Mouse (Mus musculus) thymus, adult 18-20 months (tissue): Measurements from ENCODE around the gene Wdfy1.

ENCODE experiments used
- DNase-seq, 2 experiments: peaks; one replicate each; pipeline ENCODE4 v3.0.0; 2022; ENCODE audit warnings: mixed read lengths in 2 of 2

Gene Wdfy1

DNA sequence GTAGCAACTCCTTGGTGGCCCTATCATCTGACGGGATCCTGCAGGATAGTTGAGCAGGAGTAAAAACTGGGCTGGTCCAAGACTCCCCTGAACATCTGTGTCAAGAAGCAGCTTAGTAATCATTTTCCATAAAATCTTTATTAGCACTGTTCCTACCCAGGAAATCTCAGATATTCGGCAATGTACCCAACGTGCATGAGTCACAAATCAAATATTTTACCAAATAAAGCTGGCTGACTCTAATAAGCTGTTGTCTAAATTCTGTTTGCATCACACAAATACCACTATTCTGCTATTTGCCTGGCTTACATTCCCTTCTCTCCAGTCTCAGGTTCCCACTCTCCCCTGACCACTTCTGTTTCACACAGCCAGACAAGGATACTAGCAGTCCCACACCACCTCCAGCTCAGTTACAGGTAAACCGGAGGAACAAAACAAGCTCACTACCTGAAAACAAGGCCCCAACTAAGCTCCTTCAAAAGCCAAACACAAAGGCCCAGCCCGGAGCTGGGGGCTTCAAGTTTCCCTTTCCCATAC lies 16.4 kb downstream of the Wdfy1 start:
- DNase-seq = no peak

DNA sequence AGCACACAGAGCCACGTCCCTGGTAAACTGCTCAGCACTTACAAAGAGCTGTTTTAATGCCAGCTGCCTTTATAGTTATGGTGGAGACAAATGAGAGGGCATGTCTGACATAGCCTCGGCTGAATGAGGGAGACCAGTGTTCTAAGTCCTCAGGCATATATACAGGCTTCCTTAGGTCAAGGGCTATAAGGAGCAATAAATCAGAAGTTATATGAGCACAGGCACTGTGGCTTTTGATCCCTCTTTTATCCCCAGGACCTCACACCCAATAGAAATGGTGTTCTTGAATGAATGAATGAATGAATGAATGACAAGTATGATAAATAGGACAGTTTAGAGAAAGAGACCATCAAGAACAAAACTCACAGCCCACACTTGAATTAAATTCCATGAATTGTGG lies 16.9 kb downstream of the Wdfy1 start:
- no peak for DNase-seq

DNA sequence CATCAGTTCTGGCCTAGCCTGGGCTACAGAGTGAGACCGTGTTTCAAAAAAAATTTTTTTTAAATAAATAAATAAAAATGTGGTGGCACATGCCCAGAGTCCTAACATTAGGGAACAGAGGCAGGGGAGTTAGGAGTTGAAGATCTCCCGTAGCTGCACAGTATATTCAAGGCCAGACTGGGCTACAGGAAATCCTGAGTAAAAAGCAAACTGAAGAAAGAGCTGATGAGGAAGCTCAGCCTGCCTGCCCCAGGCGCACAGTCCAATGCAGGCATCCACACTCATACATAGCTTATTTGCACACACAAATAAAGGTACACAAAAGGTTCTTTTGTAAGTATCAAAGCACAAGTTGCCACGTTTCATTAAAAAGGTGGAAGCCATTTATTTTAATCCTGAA lies 18.3 kb downstream of the Wdfy1 start:
- DNase-seq = no peak

DNA sequence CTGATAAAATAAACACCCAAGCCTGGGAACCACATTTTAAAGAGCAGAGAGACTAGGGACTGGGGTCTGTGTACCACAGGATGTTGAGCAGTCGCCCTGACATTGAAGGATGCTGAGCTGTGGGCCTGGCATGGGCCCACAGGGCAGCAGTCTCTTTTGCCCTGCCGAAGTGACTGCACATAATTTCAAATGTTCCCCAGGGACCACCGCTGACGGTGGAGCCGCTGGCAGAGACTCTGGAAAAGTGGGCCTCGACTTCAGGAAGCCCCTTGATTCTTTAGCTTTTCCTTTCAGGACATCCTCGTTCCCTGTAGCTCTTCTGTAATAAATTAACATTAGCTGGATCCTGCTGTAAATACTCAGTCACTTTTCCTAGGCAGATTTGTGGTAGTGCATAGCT lies 18.8 kb downstream of the Wdfy1 start:
- DNase-seq = no peak

DNA sequence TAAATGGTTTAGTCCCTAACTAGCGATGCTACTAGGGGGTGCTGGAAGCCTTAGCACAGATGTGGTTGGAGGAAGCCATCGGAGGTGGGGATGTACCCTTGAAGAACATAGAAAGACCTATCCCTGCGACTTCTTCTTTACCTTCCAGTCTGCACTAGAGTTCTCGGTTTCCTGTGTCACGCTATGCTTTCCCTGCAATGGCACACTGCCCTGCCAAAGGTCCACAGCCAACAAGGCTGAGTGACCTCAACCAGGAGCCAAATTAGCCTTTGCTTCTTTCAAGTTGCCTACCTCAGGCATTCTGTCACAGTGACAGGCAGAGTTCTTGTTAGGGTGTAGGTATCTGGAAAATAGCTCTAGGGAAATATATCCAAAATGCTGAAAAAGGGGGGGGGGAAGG lies 19.5 kb downstream of the Wdfy1 start:
- no peak for DNase-seq

DNA sequence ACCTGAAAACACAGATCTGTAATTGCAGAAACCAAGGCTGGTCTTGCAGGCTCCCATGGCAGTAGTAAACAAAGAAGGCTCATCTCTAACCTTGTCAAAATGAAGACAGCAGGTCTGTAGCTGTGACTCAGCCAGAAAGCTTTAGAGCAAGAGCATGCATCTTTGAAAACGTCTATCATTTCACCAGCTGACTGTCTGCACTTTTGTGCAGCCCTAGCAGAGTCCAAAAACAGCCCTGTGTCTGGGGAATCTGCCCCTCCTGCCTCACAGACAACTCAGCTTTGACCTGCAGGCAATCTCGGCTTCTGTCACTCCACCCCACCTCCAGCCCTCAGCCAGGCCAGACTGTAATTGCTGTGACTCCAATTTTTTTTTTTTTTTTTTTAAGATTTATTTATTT lies 20.6 kb downstream of the Wdfy1 start:
- no peak for DNase-seq

DNA sequence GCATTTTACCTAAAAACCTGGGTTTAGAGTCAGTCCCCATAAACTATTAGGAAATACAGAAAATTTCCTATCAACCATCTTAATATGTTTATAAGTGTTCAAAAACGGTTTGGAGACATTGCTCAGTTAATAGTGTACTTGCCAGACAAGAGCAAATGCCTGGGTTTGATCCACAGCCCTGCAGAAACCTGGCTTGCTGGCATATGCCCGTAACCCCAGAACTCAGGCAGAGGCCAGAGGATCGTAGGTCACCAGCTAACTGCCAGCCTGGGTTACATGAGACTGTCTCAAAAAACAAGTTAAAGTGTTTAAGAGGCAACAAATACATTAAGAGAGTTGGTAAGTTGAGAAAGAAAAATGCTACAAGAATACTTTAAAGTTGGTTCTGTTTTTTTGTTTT lies 21.0 kb downstream of the Wdfy1 start:
- no peak for DNase-seq

DNA sequence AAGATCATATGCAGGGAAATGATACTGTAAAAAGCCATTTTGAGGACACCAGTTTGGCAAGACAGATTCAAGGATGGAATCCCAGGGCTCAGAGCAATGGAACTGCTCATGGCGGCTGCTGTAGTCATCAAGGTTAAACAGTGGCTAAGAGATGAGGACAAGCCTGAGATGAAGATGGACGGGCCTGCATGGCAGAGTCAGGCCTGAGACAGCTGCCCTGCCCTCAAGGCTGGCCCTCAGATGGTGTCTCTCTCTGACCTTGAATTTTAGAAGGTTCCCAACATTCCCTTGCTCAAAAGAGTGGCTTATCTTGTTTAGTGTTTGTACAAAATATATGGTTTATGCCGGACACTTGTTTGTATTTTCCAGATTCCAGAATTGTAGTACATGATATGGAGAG lies 22.5 kb downstream of the Wdfy1 start:
- no peak for DNase-seq

DNA sequence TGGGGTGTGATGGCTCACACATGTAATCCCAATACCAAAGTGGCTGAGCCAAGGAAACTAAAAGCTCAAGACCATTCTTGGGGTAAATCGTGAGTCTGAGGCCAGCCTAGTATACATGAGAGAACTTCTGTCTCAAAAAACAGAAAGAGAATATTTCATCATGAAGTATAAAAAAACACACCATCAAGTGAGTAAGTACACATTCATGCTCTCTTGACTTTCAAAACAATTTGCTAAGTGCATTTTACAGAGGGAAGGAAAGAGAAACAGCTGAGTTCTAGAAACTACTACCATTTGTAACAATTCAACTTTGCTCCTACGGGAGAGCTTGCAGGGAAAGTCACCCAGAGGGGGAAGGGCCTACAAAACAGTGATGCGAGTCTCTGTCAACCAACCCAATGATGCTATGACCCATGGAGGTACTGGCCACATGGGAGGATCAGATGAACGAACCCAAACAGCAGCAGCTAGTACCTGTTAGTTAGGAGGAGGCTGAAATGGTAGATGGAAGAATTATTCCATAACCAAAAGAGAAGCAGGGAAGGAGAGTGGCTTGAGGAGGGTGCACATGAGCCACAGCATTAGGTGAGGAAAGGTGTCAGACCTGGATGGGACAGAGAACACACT lies 23.1 kb downstream of the Wdfy1 start:
- no peak for DNase-seq

DNA sequence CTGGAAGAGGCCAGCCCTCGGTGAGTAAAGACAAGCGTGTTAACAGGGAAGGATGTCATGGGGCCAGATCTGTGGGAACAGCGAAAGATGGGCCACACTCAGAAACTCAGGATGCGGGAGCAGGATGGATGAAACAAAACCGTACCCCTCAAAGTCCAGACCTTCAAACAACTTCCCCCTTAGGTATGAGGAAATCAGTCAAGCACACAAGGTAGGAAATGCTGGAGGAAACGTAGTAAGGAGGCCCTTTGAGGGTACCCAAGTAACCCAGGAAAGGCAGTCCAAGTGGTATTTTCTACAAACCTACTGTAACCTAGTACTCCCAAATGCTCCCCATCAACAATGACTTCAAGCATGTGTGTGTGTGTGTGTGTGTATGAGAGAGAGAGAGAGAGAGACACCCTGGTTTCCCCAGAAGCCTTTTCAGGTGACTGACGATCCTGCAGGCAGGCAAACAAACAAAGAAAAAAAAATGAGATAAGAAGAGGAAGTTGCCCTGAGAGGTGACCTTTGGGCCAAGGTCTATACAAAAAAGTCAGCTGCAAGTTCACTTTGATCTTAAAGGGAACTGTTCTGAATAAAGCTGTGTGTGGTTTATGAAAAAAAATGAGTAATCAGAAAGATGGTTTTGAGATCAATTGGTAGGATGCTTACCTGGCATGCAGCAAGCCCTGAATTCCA lies 23.8 kb downstream of the Wdfy1 start:
- DNase-seq = no peak

DNA sequence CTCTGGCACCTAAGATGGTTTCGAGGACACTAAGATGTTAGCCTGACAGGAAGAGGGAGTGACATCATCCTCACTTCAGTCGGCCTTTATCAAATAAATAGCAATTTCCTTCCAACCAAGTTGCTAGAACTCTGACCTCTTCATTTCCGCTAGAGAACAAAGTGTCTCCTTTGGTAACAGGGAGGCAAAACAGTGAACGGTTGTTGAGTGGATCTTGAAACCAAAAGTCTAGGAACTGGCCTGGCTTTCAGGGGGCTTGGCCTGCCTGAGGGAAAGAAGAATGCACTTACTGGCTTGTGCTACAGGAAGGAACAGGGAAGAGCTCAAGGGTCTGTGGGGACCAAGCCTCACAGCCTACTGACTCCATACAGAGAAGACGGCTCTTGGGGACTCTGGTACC lies 24.8 kb downstream of the Wdfy1 start:
- DNase-seq = no peak

DNA sequence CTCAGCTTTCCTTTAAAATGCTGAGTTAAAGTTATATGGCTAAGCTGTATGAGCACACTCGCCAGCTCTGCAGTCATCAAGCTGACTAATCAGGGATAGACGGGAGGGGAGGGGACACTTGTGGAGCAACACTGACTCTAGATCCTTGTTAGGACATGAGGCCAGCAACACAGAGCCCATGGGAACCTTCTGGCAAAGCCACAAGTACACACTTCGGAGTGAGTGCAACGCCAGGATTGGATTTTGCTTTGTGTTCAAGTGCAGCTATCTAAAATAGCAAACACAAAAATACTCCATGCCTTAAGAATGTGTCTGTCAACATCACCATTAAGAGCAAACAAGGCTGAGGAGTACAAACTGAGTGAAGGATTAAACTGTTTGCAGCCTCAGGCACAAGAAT lies 29.9 kb downstream of the Wdfy1 start:
- no peak for DNase-seq

DNA sequence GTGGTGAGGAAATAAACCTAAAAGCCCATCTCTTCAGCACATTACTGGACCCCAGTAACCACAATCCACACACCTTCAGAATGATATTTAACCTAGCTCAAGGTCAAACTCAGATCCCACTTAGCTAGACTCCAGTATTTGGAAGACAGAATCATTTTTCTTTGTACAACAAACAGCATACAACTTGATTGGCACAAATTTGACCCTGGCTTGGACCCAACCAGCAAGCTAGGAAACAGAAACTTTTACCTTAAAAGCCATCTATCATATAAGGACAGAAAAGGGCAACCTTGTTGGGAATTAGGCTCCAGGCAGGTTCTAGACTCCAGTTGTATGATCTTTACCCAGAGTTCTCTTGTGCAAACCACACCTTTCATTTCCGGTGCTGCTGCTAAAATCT lies 32.6 kb downstream of the Wdfy1 start:
- no peak for DNase-seq

DNA sequence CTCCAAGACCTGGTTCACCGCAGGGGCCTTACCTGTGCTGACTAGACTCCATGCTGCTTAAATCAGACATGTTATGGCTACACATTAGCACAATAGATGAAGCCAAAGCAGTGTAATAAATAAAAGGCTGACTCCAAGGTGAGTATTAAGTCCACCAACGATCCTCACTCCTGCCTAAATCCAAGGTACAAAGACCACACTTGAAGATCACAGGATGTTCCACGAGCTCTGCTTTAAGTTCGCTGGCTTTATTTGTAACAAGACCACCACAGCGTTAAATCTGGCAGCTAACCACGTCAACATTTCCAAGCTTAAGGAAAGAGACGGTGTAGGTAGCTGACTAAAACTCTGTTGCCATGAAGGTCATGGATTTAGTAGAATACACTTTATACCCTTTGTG lies 33.0 kb downstream of the Wdfy1 start:
- no peak for DNase-seq

DNA sequence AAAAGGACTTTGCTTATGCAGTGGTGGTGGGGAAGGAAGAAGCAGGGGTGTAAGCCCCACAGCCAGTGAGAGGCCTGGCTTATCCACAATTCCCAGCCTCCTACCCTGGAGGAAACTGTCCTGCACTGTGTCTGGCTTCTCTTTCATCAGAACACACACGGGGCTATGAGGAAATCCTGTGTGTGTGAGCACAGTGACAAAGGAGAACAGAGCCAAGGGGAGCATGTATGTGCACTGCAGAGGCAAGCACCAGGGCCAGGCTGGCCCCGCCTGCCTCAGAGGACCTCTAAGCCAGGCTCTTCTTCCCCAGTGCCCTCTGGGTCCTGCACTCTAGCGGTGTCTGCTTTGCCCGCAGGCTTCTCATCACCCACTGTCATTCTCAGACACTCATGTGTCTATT lies 34.9 kb downstream of the Wdfy1 start:
- no peak for DNase-seq

DNA sequence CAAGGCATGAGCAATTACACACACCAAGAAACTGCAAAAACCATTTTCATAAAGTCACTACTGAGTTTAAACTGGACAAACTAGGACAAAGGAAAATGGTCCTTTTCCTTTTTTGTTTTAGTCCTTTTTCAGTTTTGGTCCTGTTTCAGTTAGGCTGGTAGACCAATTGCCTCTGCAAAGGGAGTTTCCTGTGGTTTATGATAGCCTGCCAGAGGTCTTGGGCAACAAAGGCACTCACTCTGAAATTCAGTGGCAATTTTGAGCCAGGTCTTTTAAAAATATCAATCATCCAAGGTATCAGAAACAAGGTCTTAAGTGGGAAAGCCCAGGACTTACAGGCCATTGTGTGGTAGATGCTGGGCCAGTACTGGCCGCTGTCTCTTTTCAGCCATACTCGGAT lies 36.2 kb downstream of the Wdfy1 start:
- DNase-seq = no peak

DNA sequence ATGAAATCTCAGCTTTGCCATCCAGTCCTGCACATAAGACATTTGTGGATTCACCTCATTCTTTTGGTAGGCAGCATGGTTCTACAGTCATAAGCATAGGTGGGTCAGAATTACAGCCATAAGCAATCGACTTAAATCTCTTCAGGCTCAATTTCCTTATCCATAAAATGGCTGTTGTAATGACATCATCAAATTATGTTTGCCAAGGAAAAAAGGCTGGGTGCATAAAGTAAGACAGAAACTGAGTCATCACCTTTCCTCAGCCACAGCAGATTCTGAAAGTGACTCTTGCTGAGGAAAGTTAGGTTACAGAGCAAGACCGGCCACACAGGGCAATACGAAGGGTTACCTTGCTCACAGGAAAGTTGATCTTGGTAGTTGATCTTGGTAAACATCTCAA lies 39.5 kb downstream of the Wdfy1 start:
- DNase-seq = no peak

DNA sequence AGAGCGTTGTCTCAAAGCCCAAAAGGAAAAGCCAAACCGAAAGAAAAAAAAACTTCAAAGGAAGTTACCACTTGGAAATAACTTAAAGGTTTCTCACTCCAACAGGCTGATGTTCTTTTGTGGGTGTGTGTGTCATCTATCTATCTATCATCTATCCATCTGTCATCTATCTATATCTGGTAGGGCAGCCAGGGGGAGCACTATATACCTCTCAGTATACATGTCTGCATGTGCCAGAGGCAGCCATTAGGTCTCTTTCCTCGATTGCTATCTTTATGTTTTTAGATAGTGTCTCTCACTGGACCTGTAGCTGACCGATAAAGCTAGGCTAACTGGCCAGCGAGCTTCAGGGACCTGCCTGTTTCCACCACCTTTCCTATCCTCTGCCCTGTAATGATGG lies 41.1 kb downstream of the Wdfy1 start:
- DNase-seq = no peak

DNA sequence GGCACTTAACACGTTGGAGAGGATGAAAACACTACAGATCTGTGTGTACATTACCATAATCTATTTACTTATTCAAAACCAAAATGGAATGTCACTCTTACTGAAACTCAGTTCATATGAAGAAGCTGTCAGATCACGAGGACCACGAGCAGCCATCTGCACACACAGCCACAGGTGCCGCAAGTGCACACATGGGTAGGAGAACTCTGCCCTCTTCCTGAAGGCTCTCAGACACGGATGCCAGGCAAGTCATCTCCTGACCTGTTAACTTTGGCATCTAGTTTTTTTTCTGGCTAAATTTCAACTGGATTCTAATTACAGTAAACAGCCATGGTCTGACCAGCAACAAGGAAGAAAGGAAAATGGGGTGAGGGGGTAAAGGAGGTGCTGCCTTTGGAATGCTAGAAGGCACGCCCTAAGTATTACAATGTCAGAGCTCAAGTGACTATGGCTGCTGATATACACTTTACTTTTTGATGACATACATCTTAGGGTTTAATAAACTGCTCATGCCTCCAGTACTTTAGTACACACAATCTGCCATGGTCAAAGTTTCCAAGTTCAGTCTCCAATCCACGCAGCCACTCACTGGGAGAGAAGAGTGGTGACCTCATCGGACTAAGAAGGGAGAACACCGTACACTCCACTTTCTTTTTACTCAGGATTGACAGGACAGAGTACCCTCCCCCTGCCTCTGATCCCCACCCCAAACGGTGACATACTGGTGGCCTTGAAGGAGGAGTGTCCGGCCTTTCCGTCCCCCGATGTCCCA lies 61.6 kb downstream of the Wdfy1 start:
- no peak for DNase-seq

DNA sequence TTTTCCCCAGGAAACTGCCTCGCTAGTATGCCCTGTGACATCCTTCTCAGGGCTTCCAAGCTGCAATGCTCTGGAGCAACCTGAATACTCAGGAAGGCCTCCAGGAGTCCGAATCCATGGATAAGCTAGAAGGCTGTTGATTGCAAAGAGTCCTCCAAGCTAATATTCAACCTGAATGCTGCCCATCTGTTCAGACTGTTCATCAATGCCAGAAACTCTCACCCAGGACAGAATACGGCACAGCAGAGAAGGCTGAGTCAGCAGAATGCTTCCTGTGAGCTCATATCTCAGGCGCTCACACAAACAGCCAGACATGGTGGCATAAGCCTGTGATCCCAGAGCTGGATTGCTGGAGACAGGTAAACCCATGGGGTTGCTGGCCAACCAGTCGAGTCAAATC lies 62.9 kb downstream of the Wdfy1 start:
- no peak for DNase-seq

DNA sequence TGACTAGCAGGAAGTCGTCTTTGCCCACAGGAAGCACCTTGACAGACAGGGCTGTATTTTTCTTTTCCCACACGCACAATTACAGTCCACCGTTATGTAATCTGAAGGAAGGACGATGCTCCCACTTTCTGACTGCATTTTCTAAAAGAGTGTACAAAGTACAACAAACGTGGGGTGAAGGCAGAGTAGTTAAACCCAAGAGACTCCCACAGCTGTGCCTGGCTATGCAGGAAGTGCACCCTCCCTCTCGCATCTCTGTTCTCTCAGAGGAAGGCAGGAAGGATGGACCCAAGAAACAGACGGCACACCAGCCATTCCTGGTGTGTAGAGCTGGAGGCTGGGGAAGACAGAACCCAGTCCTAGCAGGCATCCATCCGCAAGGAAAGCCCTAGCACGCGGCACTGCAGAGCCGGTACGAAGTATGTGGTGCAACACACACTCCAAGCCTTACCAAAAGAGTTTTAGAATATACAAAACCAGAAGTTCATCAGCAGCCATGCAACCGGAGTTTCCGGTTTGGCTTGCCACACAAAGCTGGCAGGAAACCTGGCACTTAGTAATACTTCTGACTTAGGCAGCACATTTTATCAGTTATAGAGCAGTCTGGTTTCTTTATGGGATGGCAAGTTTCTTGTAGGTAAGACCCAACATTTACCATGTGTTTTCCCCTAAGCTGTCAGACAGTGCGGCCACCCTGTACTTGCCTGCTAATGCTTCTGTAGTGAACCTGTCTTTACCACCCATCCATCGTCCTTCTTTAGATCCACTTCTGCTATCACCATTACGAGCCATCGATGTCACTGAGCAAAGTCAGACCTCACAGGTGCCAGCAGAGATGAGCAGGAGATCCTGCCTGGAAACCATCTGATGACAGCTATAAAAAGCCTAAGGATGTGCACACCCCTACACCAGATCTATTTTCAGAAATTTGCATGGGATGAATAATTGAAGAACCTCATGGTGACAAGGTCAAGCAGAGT lies 64.5 kb downstream of the Wdfy1 start:
- peak; percentile 35 to 51 for DNase-seq

DNA sequence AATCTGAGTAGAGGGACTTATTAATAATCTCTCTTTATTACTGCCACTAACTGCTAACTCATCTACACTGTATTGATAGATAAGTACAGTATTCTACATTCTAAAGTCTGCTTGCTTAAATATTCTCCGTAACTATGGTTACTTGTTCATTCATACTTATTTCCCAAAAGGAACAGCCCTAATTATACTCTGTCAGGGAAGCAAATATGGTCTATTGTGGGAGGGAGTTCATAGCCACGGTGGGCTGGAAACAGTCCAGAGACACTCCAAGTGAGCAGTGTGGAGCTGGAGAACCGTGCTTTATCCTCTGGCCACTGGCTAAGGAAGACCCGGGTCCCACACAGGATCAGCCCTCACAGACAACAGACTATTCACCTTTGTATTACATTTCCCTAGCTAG lies 65.3 kb downstream of the Wdfy1 start:
- no peak for DNase-seq

DNA sequence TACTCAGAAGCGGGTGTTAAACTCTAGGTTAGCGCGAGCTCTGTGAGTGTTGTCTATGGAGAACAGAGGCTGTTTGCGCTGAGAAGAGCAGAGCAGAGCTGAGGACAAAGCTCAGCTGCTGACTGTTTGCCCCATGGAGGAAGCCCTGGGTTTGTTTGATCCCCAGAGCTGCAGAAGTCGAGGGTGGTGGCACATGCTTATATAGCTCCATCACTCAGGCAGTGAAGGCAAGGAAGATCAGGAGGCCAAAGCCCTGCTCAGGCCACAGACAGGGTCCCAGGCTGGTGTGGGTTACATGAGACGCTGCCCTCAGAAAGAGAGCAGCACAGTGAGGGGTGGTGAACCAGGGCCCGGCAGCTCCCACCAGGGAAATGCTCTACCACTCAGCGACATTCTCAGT lies 65.7 kb downstream of the Wdfy1 start:
- DNase-seq = peak; percentile 24 to 40
